Mouse (Mus musculus) Muller cell, postnatal 12 days (primary cell): ENCODE data around the gene Arnt2.

ENCODE experiments used
- DNase-seq: peaks from one replicate; pipeline ENCODE4 v3.0.0-alpha.2; 2015; ENCODE audit errors: inconsistent ontology term

Gene Arnt2

DNA sequence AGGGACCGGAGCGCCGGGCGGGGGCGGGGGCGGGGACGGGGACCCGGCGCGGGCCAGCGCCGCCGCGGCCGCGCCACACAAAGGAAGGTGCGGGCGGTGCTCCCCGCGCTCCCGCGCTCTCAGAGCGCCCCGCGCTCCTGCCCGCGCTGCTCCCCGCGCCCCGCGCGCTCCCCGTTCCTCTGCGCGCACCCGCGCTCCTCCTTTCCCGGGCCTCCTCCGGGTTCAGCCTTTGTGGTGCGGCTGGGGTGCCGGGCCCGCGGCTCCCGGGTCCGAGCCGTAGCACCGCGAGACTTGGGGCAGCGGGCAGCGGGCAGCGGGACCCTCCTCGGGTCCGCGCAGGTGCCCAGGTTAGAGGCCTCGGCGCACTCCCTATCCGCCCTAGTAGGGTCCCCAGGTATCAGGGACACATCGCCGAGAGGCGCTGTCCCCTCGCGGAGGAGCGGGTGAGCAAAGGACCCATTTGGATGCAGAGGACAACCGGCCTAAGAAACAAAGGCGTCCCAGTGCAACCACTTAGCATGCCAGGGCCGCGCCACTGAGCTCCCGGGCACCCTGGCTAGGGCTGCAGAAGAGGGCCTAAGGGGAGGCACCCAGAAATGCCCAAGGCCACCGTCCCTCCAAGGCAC is at the start of gene Arnt2:
Arnt2 (minus strand) TSS at position 281 of the 626 bp plus-strand sequence.
- DNase-seq = peak; percentile 72

DNA sequence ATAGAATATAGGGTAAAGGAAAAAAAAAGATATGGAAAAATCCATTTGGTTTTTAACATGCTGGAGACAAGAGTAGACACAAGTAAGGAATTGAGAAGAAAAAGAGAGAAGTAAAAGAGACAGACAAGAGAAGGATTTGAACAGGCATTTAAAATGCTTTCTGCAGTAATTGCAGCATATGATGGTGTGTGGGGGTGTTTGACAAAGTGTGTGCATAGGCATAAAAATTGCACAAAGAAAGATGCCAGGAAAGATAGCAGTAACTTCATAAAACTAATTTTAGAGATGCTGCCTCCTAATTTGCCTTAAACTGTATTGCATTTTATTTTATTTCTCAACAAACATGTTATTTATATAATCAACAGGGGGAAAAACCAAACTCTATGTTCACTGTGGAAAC is 41.7 kb upstream of the Arnt2 start:
- DNase-seq = no peak

DNA sequence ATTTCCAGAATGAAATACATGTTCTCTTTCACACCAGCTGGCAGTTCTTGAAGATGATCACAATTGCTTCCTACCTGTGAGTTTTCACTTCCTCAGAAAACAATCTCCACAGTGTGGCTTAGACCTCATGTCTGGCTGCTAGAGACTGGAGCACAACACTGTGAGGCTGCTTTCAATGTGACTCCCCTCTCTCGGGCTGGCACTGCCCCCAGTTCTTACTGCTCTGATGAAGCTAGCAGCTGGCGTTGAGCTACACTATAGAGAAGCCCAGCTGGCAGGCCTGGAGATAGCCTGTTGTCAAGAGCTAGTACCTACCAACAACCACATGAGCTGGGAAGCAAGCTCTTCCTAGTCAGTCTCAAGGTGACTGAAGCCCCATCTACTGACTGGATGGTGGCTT is 39.1 kb upstream of the Arnt2 start:
- no peak for DNase-seq

DNA sequence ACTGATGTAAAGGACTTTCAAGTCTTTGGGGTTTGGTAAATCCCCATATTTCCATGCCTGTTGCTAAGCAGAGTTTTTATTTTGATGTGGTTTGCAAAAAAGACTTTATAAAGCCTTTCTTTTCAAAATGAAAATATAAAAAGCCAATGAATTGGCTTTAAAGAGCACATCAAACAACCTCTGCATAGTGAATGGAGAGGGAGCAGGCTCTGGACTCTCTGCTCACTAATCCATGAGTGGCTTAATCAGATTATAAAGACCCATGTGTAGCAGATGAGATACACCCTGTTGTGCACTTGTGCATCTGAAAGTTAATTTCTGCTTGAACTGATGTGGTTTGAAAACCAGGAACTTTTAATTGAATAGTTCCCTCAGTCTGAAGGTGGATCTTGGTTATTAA is 38.5 kb upstream of the Arnt2 start:
- DNase-seq = no peak

DNA sequence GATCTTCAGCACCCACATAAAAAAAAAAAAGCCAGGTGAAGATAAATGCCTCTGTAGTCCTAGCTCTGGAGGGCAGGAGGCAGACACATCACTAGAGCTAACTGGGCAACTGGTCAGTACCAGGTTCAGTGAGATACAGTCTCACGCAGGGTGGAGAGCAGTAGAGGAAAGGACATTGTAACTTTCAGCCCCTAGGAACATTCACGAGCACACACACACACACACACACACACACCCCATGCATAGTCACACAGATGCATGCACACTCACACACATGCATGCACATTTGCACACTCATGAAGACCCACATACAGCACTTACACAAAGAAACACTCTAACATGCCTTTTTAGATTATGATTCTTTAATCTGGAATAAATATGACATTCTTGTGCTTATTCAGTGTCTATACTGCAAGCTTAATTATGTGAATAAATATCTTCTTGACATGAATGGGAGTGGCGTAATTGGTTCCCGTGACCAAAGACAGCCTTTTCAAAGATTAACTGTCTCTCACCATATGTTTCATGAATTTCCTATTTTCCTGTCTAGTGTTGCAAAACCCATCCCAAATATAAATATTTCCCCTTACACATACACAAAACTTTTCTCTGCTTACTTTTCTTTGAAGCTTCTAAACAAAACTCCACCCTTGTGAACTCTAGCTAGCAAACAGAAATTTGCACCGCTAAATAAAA is 37.9 kb upstream of the Arnt2 start:
- DNase-seq = no peak

DNA sequence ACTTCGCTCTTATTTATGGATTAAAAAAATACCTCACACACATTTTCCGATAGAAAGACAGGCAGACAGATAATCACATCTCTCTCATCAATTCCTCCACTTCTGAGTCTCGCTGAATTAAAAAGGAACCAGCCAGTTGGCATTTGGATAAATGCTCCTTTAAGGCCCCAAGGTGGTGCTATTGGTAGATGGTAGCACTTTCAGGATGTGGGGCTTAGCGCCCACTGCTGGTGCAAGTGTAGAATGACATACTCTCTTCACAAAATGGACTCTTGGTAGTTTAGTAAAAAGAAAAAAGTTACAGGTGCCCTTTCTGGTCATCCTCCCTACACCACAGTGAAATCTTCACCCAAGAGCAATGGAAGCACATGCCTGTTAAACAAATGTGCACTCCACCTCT is 37.1 kb upstream of the Arnt2 start:
- DNase-seq = peak; percentile 52

- no peak for DNase-seq
Observed at GRCm38 (mm10) chr7:84442343-84442911, 32.5 kb upstream of the Arnt2 start.

GRCm38 (mm10) chr7:84439606-84440005 is 29.6 kb upstream of the Arnt2 start:
- no peak for DNase-seq

GRCm38 (mm10) chr7:84434901-84435300 is 24.9 kb upstream of the Arnt2 start:
- no peak for DNase-seq

DNA sequence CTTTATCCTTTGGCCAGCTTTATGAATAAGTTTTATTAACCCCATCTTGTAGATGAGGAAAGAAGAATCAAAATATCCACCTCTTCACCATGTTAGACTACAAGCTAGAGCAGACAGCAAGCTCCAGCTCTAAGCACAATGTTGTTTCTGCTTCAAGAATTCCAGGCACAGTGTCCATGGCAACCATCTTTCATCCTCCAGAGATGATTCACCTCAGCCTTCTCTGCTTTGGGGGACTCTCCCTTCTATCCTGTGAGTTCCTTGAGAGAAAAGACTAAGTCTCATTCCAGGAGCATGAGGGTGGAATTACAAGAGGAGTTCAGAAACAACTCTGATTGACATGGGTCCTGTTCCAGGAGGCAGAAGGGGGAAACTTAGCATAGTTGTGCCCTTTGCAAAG is 22.2 kb upstream of the Arnt2 start:
- DNase-seq = peak; percentile 29

DNA sequence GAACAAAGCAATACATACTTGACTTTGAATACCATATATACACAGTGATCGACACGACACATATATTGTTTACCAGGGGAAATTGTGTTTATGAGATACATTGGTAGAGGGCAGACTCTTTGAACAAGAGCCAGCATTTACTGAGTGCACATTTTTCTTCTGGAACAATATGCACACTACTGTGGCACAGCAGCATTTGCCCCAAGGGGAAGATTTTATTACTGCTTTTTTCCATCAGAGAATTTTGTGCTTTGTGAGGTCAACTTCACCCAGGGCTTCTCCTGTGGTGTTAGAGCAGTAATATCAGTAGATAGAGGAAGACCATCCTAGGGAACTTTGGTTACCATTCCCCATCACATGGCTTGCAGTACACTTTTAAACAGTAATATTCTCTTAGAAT is 17.2 kb upstream of the Arnt2 start:
- DNase-seq = no peak

DNA sequence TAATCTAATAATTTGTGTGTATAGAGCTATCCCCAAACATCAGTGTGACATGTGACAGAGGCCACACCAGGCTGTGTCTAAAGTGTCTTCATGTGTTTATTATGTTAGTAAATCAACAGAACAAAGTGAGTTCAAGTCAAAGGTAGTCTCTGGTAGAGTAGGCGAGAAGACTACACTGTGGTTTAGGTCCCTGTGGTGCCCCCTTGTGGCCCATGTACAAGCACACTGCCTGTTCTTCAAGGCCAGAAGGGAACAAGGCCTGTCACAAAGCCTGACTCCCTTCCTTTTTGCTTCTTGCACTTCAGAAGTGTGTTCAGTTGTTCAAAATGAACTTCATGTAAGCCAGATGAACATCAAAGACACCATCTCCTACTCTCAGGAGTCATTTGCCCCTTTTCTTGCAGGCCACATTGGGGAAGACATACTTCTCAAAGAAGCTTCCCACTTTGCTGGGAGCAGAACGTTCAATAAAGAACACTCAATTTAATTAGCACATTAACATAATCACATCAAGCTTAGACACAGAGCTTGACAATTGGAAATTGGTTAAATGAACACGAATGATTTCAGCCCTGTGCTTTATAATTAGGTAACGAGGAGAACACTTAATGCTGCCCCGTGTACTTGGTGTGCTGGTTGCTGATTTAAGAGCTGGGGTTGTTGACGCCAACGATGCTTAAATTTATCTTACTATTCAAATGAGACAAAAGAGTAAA is 14.9 kb upstream of the Arnt2 start:
- peak; percentile 54 for DNase-seq

- no peak for DNase-seq
Observed at GRCm38 (mm10) chr7:84421753-84422152, 11.8 kb upstream of the Arnt2 start.

DNA sequence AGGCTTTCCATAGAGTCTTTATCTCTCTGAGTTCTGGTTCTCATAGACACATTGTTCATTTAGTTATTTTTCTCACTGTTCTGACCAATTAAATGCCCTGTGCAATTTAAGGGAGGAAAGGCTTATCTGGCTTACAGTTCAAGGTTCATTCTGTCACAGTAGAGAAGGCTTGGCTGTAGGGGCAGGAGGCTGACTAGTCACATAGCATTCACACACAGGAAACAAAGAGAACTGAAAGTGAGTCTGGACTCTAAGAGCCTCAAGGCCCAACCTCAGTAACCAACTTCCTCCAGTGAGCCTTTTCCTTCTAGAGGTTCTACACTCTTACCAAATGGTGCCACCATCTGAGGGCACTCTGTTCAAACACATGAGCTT is 11.3 kb upstream of the Arnt2 start:
- no peak for DNase-seq

GRCm38 (mm10) chr7:84420581-84421290 is 10.8 kb upstream of the Arnt2 start:
- peak; percentile 78 for DNase-seq

DNA sequence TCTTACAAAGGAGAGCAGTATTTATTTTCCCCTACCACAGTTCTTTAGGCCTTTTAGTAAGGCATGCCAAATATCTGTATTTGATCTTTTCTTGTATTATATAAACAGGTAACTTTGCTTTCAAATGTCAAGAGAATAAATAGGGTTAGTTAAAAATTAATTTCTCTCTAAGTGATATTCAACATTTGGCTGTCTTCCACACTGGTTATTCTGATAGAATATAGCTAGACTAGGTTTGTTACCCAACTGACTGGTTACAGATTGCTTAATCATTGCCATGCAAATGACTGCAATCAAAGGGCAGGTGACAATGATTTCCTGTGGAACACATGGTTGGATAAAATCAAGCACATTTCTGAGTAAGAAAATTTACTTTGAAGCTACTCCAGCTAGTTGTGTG is 7.5 kb upstream of the Arnt2 start:
- DNase-seq = no peak

DNA sequence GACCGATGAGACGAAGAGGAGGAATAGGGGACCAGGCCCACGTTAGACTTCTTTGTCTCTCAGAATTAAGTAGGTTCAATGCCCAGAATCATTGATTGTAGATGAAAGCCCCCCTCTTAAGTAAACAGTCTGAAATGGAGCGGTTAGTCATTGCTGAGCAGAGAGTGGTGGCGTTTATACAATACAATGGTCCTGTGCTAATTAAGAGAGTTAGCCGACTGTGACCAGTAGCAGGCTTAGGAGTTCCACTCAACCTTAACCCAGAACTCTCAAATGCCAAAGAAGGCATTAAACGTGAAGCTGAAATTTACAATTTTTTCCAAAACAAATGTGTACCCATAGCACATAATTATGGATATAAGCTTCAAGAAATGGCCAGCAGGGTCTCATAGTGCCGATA is 2.6 kb upstream of the Arnt2 start:
- DNase-seq = peak; percentile 20

- peak; percentile 71 for DNase-seq
Observed at GRCm38 (mm10) chr7:84409241-84409895, 608 bp downstream of the Arnt2 start.

- no peak for DNase-seq
Observed at GRCm38 (mm10) chr7:84408282-84408681, 1.7 kb downstream of the Arnt2 start.

- DNase-seq = peak; percentile 32
Observed at GRCm38 (mm10) chr7:84403371-84403770, 6.6 kb downstream of the Arnt2 start.

GRCm38 (mm10) chr7:84401641-84402455 is 8.1 kb downstream of the Arnt2 start:
- peak; percentile 86 for DNase-seq
